Mouse (Mus musculus) intestine, embryonic 16.5 days (tissue): ENCODE results near the gene Rbpj. TPM values are rescaled to one million over a fixed set of nuclear protein-coding genes. Genes with fewer than 3 reads are reported as not detected.
A peak's percentile ranks its signal among the peaks of the same experiment; 100 is the strongest.

Experiments
- ATAC-seq: fragments of 200-750 bp; cut with Nextera tagmentation; 2 replicates; pipeline ENCODE4 v1.8.0; 2017; ENCODE audit warnings: moderate TSS enrichment, moderate library complexity
- H3K27ac ChIP-seq: fragments of 300-500 bp; sonication (generic); 2 replicates; pipeline ENCODE4 v1.5.1; 2014; ENCODE audit warnings: mild to moderate bottlenecking, low read length
- H3K27me3 ChIP-seq: fragments of 300-500 bp; sonication (generic); replicated peaks from 2 replicates; pipeline ENCODE4 v1.6.1; 2014; ENCODE audit warnings: low read length, control low read depth, mixed read lengths; ENCODE audit not compliant: control insufficient read depth, insufficient read depth
- H3K36me3 ChIP-seq: fragments of 300-500 bp; sonication (generic); 2 replicates; pipeline ENCODE4 v1.6.1; 2014; ENCODE audit warnings: low read length, control low read depth; ENCODE audit not compliant: control insufficient read depth, insufficient read depth
- H3K4me1 ChIP-seq: fragments of 300-500 bp; sonication (generic); 2 replicates; pipeline ENCODE4 v1.6.1; 2014; ENCODE audit warnings: low read length, control low read depth, mixed read lengths; ENCODE audit not compliant: control insufficient read depth, insufficient read depth
- H3K4me2 ChIP-seq: fragments of 300-500 bp; sonication (generic); 2 replicates; pipeline ENCODE4 v1.6.1; 2014; ENCODE audit warnings: low read depth, low read length, control low read depth
- H3K4me3 ChIP-seq: fragments of 300-500 bp; sonication (generic); 2 replicates; pipeline ENCODE4 v1.5.1; 2014; ENCODE audit warnings: mild to moderate bottlenecking, low read length
- H3K9ac ChIP-seq: fragments of 300-500 bp; sonication (generic); 2 replicates; pipeline ENCODE4 v1.6.1; 2014; ENCODE audit warnings: low read depth, low read length
- H3K9me3 ChIP-seq: fragments of 300-500 bp; sonication (generic); 2 replicates; pipeline ENCODE4 v1.6.1; 2016; ENCODE audit warnings: low read length, control low read depth; ENCODE audit not compliant: control insufficient read depth
- WGBS: fragments of 180-500 bp; shearing (Covaris S2); extraction: QIAGEN DNeasy Blood & Tissue Kit; methylation state at CpG from one replicate; pipeline ENCODE4 v1.1.7; 2014; 5-methylcytosine and 5-hydroxymethylcytosine counted together
- polyA plus RNA-seq: library from polyadenylated mRNA; unstranded; fragments of >200 nt; fragmentation: Nextera tagmentation; extraction: Ambion mirVana; gene quantifications from 2 replicates; pipeline ENCODE4 v1.2.1, GENCODE M21; 2015

Rbpj gene
- polyA plus RNA-seq, 1 experiment from 2014 or later = 19.8 TPM

- no peak overlapping the region for H3K9ac ChIP-seq
- no peaks in the 10 kb centered on the region for H3K9me3 ChIP-seq
- H3K4me3 ChIP-seq = no peak overlapping the region
- WGBS = 71% methylated on average over 3 of the region's 3 CpGs
- ATAC-seq = no peak
- no peak overlapping the region for H3K27ac ChIP-seq
- no peak overlapping the region for H3K4me2 ChIP-seq
- no peaks in the 10 kb centered on the region for H3K27me3 ChIP-seq
- H3K4me1 ChIP-seq = peaks cover 5% of the 10 kb centered on the region; the same call in 1 of the 2 replicates
- no peaks in the 10 kb centered on the region for H3K36me3 ChIP-seq
Observed at GRCm38 (mm10) chr5:53439655-53440054, 26.3 kb upstream of the Rbpj start.

DNA sequence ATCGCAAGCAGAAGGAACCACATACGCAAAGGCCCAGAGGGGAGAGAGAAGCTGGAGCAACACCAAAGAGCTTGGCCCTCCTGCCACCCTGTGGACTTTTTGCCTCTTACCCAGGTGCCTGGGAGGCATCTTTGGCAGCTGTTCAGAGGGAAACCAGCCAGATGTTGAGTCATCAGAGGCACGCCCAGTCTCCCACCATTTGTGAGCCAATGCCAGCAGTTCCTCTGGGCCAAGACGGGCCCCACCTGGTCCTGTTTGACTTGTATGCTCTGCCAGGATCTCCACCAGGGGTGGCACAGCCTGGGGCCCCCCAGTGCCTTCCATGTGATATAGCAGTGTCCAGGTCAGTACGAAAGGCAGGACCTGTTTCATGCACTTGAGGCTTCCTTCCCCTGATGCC is 21.9 kb upstream of the Rbpj start:
- 84% methylated on average over 5 of the region's 5 CpGs for WGBS
- H3K27me3 ChIP-seq = no peaks in the 10 kb centered on the region
- no peak overlapping the region for H3K27ac ChIP-seq
- ATAC-seq = no peak
- no peaks in the 10 kb centered on the region for H3K9me3 ChIP-seq
- H3K9ac ChIP-seq = no peak overlapping the region
- H3K36me3 ChIP-seq = no peaks in the 10 kb centered on the region
- 0 out of 2 replicates have a peak, but pooled peaks cover 2% of the 10 kb centered on the region for H3K4me1 ChIP-seq
- H3K4me3 ChIP-seq = no peak overlapping the region
- no peak overlapping the region for H3K4me2 ChIP-seq

DNA sequence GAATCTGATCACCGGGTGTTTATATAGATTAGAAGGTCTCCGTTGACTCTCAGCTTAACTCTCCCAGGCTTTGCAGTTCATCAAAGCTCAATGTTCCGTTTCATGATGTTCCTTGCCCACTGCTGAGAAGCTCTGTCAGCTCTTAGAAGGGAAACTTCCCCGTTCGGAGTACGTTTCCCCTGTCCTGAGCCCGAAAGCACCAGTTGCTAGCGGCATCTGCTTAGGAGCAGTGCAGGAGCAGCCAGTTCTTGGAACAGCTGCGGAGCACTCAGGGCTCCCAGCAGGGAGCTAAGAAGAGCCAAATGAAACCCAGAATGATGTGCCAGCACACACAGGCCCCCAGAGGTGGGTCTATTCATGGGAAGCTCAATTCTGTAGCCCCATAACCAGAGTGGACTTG is 15.0 kb upstream of the Rbpj start:
- no peaks in the 10 kb centered on the region for H3K4me1 ChIP-seq
- no peak overlapping the region for H3K4me2 ChIP-seq
- no peak overlapping the region for H3K9ac ChIP-seq
- H3K27ac ChIP-seq = 0 out of 2 replicates have a peak overlapping the region, but pooled peaks have one; percentile 33
- no peaks in the 10 kb centered on the region for H3K27me3 ChIP-seq
- WGBS = 53% methylated on average over 9 of the region's 9 CpGs
- no peaks in the 10 kb centered on the region for H3K36me3 ChIP-seq
- H3K4me3 ChIP-seq = no peak overlapping the region
- H3K9me3 ChIP-seq = no peaks in the 10 kb centered on the region
- ATAC-seq = no peak

DNA sequence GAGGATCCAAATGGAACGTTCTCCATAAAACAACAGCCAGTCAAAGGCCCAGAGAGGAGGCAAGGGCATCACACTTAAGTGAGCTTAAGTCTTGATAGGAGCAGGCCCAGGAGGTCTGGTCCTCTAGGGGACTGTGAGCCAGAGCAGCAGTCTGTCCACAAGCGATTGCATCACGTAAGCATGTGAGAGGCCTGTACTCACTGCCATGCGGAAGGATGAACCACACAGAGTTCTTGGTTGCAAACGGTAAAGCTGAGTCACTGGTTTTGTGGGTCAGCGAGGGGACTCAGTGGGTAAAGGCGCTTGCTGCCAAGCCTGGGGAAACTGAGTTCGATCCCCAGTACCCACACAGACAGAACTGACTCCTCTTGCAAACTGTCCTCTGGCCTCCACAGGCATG is 14.1 kb upstream of the Rbpj start:
- Histone ChIP-seq H3K27me3 (no peaks in the 10 kb centered on the region), H3K27ac (no peak overlapping the region), H3K4me3 (no peak overlapping the region), H3K4me2 (no peak overlapping the region), H3K36me3 (no peaks in the 10 kb centered on the region), H3K9me3 (no peaks in the 10 kb centered on the region), H3K9ac (no peak overlapping the region), H3K4me1 (no peaks in the 10 kb centered on the region)
- no peak for ATAC-seq
- WGBS = 92% methylated on average over 8 of the region's 8 CpGs

GRCm38 (mm10) chr5:53452920-53453319 is 13.0 kb upstream of the Rbpj start:
- Histone ChIP-seq H3K9me3 (no peaks in the 10 kb centered on the region), H3K27me3 (no peaks in the 10 kb centered on the region), H3K36me3 (no peaks in the 10 kb centered on the region), H3K4me2 (no peak overlapping the region), H3K4me3 (no peak overlapping the region), H3K4me1 (no peaks in the 10 kb centered on the region), H3K27ac (no peak overlapping the region), H3K9ac (no peak overlapping the region)
- WGBS = 60% methylated on average over 3 of the region's 3 CpGs
- ATAC-seq = no peak

GRCm38 (mm10) chr5:53454706-53455105 is 11.2 kb upstream of the Rbpj start:
- WGBS = 71% methylated on average over 9 of the region's 9 CpGs
- ATAC-seq = no peak

DNA sequence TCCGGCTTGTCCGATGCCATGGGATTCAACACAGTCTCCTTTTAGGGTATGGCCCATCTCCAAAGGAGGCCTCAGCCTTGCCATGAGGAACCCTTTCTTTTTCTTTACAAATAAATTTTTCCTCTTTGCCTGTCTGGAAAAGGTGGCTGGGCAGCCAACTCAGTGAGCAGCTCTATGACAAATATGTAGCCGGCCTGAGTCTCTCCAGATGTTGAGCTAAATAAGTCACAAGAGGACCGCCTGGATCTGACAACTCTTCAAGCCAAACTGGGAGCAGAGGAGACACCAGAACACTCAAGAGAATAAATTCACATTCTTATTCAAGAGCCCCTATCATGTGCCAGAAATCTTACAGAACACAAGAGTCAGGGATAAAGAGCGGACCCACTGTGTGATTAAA is 10.5 kb upstream of the Rbpj start:
- Histone ChIP-seq H3K4me3 (no peak overlapping the region), H3K4me2 (no peak overlapping the region), H3K36me3 (no peaks in the 10 kb centered on the region), H3K4me1 (no peaks in the 10 kb centered on the region), H3K9ac (no peak overlapping the region), H3K27ac (no peak overlapping the region), H3K27me3 (no peaks in the 10 kb centered on the region), H3K9me3 (no peaks in the 10 kb centered on the region)
- 86% methylated on average over 5 of the region's 5 CpGs for WGBS
- no peak for ATAC-seq

More at GRCm38 (mm10) chr5:53454706-53455105, 11.2 kb upstream of the Rbpj start:
- no peak overlapping the region for H3K4me3 ChIP-seq
- H3K9me3 ChIP-seq = no peaks in the 10 kb centered on the region
- no peak overlapping the region for H3K27ac ChIP-seq
- H3K27me3 ChIP-seq = no peaks in the 10 kb centered on the region
- no peak overlapping the region for H3K9ac ChIP-seq
- no peak overlapping the region for H3K4me2 ChIP-seq
- no peaks in the 10 kb centered on the region for H3K36me3 ChIP-seq
- H3K4me1 ChIP-seq = no peaks in the 10 kb centered on the region

DNA sequence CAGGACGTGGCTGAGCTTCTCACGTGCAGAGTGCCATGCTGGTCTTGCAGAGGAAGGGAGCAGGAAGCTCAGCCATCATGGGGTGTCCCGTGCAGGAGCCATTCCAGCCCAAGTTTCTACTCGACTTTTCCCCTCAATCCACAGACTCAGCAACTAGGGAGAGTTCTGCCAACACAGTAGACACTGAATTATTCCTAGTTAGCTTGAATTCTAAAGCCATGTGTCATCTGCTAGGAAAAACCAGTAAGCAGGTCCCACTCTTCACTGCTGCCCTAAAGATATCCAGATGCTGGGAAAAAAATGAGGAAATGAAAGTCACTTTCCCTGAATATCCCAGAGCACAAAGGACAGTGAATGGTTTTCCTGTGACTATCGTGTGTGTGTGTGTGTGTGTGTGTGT is 5.8 kb upstream of the Rbpj start:
- H3K9ac ChIP-seq = no peak overlapping the region
- H3K4me2 ChIP-seq = no peak overlapping the region
- no peaks in the 10 kb centered on the region for H3K9me3 ChIP-seq
- H3K4me1 ChIP-seq = peaks cover 7% of the 10 kb centered on the region; the same call in 1 of the 2 replicates
- WGBS = 70% methylated on average over 5 of the region's 5 CpGs
- H3K27me3 ChIP-seq = no peaks in the 10 kb centered on the region
- H3K36me3 ChIP-seq = no peaks in the 10 kb centered on the region
- H3K4me3 ChIP-seq = no peak overlapping the region
- no peak for ATAC-seq
- no peak overlapping the region for H3K27ac ChIP-seq

- no peak overlapping the region for H3K4me2 ChIP-seq
- no peak overlapping the region for H3K27ac ChIP-seq
- 57% methylated on average over 11 of the region's 11 CpGs for WGBS
Observed at GRCm38 (mm10) chr5:53463098-53464018, 2.6 kb upstream of the Rbpj start.

More at GRCm38 (mm10) chr5:53463098-53464018, 2.6 kb upstream of the Rbpj start:
- Histone ChIP-seq H3K27me3 (no peaks in the 10 kb centered on the region), H3K9me3 (no peaks in the 10 kb centered on the region), H3K9ac (no peak overlapping the region), H3K36me3 (no peaks in the 10 kb centered on the region), H3K4me1 (peaks cover 7% of the 10 kb centered on the region; the same call in 1 of the 2 replicates), H3K4me3 (no peak overlapping the region)
- ATAC-seq = peak; percentile 65
